Mouse (Mus musculus): ENCODE results near the gene Synj2.

DNA sequence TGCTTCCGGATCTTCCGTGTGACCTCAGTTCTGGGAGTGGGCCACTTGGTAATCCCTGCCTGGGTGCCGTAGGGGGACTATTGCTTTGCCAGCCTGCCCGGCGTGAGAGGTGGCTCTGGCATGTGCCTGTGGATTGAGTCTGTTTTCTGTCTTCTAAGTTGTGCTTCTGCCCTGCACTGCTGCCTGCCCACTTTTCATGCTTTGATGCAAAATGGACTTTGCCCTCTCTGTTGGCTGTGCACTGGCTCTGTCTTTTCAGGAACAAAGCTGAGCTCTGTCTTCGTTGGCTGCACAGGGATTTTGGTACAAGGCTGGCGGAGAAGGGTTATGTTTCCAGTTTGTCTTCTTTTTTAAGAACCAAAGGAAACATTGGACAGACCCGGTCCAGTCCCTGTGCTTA is 95.4 kb downstream of the Synj2 start:
- TF ChIP-seq CTCF (IDR thresholded peaks at IDR 0.05; ENCODE audit: low read depth, low read length) (no peak), POLR2A (IDR thresholded peaks at IDR 0.05; ENCODE audit: insufficient read depth, low read length) (no peak)
